Mouse (Mus musculus) midbrain, embryonic 14.5 days (tissue): ENCODE data around the gene Sfxn1. TPM values are rescaled to one million over a fixed set of nuclear protein-coding genes. Genes with fewer than 3 reads are reported as not detected.

Source experiments
- ATAC-seq: fragments of 200-750 bp; cut with Nextera tagmentation; 2 replicates; pipeline ENCODE4 v1.8.0; 2017; ENCODE audit warnings: moderate number of reproducible peaks, moderate library complexity; ENCODE audit not compliant: low FRiP score, low TSS enrichment
- DNase-seq: peaks from one replicate; pipeline ENCODE4 v3.0.0-alpha.2; 2015
- H3K27ac ChIP-seq: fragments of 300-500 bp; sonication (generic); replicated peaks from 2 replicates; pipeline ENCODE4 v1.5.1; 2014; ENCODE audit warnings: mild to moderate bottlenecking, low read depth, low read length, moderate library complexity
- H3K27me3 ChIP-seq: fragments of 300-500 bp; sonication (generic); 2 replicates; pipeline ENCODE4 v1.6.1; 2014; ENCODE audit warnings: low read length, control low read depth, mixed read lengths; ENCODE audit not compliant: control insufficient read depth, insufficient read depth
- H3K36me3 ChIP-seq: fragments of 300-500 bp; sonication (generic); 2 replicates; pipeline ENCODE4 v1.6.1; 2014; ENCODE audit warnings: low read length, control low read depth; ENCODE audit not compliant: control insufficient read depth, insufficient read depth
- H3K4me1 ChIP-seq: fragments of 300-500 bp; sonication (generic); 2 replicates; pipeline ENCODE4 v1.6.1; 2014; ENCODE audit warnings: mild to moderate bottlenecking, antibody characterized with exemption, low read length, control low read depth; ENCODE audit not compliant: control insufficient read depth, insufficient read depth
- H3K4me2 ChIP-seq: fragments of 300-500 bp; sonication (generic); 2 replicates; pipeline ENCODE4 v1.6.1; 2014; ENCODE audit warnings: mild to moderate bottlenecking, low read length, moderate library complexity
- H3K4me3 ChIP-seq: fragments of 300-500 bp; sonication (generic); replicated peaks from 2 replicates; pipeline ENCODE4 v1.5.1; 2014; ENCODE audit warnings: low read depth, low read length
- H3K9ac ChIP-seq: fragments of 300-500 bp; sonication (generic); replicated peaks from 2 replicates; pipeline ENCODE4 v1.6.1; 2014; ENCODE audit warnings: mild to moderate bottlenecking, low read length, moderate library complexity
- H3K9me3 ChIP-seq: fragments of 300-500 bp; sonication (generic); 2 replicates; pipeline ENCODE4 v1.6.1; 2016; ENCODE audit warnings: low read length, control low read depth, mixed read lengths; ENCODE audit not compliant: control insufficient read depth
- WGBS: fragments of 180-500 bp; shearing (Covaris S2); extraction: QIAGEN DNeasy Blood & Tissue Kit; methylation state at CpG from one replicate; pipeline ENCODE4 v1.1.7; 2014; 5-methylcytosine and 5-hydroxymethylcytosine counted together
- polyA plus RNA-seq: library from polyadenylated mRNA; unstranded; fragments of >200 nt; fragmentation: Nextera tagmentation; extraction: Ambion mirVana; gene quantifications from 2 replicates; pipeline ENCODE4 v1.2.1, GENCODE M21; 2014

Gene Sfxn1
- polyA plus RNA-seq, 1 experiment from 2014 or later: 107 TPM

DNA sequence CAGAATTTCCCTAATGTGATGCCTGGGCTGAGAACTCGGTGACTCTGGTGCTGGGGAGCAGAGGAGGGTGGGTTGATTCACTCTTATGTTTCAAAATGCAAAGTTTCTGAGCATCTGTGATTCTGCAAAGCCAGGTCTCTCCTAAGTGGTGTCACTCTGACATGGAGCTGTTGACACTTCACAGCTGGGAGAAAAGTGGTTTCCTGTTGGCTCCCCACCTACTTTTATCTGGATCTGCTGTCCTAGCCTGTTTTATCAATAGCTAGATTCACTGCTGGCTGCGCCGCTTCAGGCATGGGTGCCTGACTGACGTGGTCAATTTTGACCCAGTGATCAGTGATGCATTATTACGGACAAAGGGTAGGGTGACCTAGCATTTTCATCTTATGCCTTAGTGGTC, 11.3 kb downstream of the Sfxn1 start:
- no peaks in the 10 kb centered on the region for H3K27me3 ChIP-seq
- no peak overlapping the region for H3K9ac ChIP-seq
- H3K4me1 ChIP-seq: no peaks in the 10 kb centered on the region
- no peak overlapping the region for H3K4me3 ChIP-seq
- DNase-seq (no peak), ATAC-seq (no peak)
- no peaks in the 10 kb centered on the region for H3K9me3 ChIP-seq
- H3K36me3 ChIP-seq: peaks cover 24% of the 10 kb centered on the region
- 71% methylated on average over 5 of the region's 5 CpGs for WGBS
- no peak overlapping the region for H3K27ac ChIP-seq
- H3K4me2 ChIP-seq: no peak overlapping the region

DNA sequence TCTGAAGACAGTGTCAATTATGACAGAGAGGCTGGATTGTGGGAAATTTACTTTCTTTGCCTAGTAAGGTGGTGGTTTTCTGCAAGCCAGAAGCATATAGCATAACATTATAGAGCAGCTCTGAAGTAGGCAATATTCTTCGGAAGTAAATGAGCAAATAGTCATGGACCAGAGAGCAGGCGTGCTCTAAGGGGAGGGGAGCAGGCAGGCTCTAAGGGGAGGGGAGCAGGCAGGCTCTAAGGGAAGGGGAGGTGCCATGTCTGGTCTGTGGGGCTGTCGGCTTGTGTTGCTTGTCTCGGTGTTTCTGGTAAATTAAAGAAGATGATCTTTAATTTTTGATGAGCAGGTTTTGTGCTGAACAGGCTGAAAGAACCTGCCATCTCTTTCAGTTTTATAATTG, 12.5 kb downstream of the Sfxn1 start:
- DNase-seq (no peak), ATAC-seq (no peak)
- 32% methylated on average over 4 of the region's 4 CpGs for WGBS
- Histone ChIP-seq H3K27ac (no peak overlapping the region), H3K4me3 (no peak overlapping the region), H3K27me3 (no peaks in the 10 kb centered on the region), H3K9me3 (no peaks in the 10 kb centered on the region), H3K36me3 (peaks cover 36% of the 10 kb centered on the region), H3K9ac (no peak overlapping the region), H3K4me2 (no peak overlapping the region), H3K4me1 (no peaks in the 10 kb centered on the region)

DNA sequence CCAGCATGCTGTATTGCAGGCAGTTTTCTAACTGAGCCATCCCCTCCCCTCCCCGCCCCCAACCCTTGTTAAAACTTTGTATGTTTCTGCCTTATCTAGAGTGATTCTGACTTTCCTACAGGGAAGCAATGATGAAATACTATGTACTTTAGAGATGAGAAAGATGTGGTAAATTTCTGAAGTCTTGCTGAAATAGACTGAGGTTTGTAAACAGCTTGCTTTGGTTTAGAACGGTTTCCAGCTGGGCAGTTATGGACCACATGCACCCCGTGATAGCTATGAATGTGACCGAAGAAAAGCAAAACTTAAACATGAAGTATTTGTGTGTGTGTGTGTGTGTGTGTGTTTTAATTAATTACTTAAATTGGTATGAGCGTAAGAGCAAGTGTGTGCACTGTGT, 13.2 kb downstream of the Sfxn1 start:
- H3K4me1 ChIP-seq: no peaks in the 10 kb centered on the region
- no peak overlapping the region for H3K27ac ChIP-seq
- H3K4me2 ChIP-seq: no peak overlapping the region
- H3K9me3 ChIP-seq: no peaks in the 10 kb centered on the region
- H3K9ac ChIP-seq: no peak overlapping the region
- 95% methylated on average over 5 of the region's 5 CpGs for WGBS
- H3K27me3 ChIP-seq: no peaks in the 10 kb centered on the region
- no peak for DNase-seq
- peaks cover 43% of the 10 kb centered on the region for H3K36me3 ChIP-seq
- no peak overlapping the region for H3K4me3 ChIP-seq
- ATAC-seq: no peak

DNA sequence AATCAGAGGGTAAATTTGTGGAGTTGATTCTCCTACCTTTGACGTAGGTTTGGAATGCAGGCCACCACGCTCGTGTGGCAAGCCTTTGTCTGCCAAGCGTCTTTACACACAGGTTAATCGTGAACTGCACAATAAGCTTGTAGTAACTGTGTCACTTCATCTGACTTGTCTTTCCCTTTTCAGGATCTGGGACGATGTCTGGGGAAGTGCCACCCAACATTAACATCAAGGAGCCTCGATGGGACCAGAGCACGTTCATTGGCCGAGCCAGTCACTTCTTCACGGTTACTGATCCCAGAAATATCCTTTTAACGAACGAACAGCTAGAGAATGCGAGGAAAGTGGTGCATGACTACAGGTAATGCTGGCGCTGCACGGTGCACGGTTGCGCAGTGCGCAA, 13.6 kb downstream of the Sfxn1 start:
- no peaks in the 10 kb centered on the region for H3K9me3 ChIP-seq
- peaks cover 44% of the 10 kb centered on the region for H3K36me3 ChIP-seq
- H3K9ac ChIP-seq: no peak overlapping the region
- WGBS: 88% methylated on average over 18 of the region's 18 CpGs
- H3K27ac ChIP-seq: no peak overlapping the region
- no peak for ATAC-seq
- H3K4me3 ChIP-seq: no peak overlapping the region
- H3K27me3 ChIP-seq: no peaks in the 10 kb centered on the region
- no peak for DNase-seq
- H3K4me2 ChIP-seq: no peak overlapping the region
- no peaks in the 10 kb centered on the region for H3K4me1 ChIP-seq

DNA sequence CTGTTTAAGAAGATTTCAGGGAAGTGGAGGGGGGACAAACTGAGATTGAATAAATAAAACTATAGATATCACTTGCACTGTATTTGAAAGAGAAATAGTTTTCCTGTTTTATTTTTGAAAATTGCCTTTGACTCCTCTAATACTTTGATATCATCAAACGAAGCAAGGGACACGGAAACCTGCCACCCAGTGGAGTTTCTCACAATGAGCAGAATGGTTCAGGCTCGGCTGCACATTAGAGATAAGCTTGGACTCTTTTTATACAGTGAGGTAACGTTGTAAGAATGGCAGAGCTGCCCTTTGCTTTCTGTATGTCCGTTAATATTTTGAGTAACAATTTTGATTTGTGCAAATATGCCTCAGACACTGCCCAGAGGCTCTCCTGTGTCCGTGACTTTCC, 20.1 kb downstream of the Sfxn1 start:
- WGBS: 79% methylated on average over 6 of the region's 6 CpGs
- Histone ChIP-seq H3K9ac (no peak overlapping the region), H3K27ac (no peak overlapping the region), H3K4me1 (no peaks in the 10 kb centered on the region), H3K4me3 (no peak overlapping the region), H3K27me3 (no peaks in the 10 kb centered on the region), H3K36me3 (peaks cover 86% of the 10 kb centered on the region), H3K9me3 (no peaks in the 10 kb centered on the region), H3K4me2 (no peak overlapping the region)
- ATAC-seq (no peak), DNase-seq (no peak)

DNA sequence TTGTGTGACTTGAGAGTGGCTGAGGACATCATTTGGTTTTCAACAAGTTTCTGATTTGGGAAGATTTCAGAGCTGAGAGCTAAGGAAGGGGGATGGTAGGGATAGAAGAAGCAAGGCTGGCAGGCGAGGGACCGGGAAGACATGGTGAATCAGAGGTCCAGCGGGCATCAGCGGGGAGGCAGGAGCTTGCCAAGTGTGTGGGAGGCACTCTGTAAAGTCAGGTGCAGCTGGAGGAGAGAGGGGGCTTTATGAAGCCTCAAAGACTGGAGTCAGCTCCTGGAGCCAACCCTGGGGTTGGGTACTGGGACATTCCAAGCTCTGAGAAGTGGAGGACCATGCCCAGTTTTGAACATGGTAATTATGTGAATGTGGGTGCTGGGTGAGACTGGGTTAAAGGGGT, 22.7 kb downstream of the Sfxn1 start:
- no peak overlapping the region for H3K27ac ChIP-seq
- no peak for ATAC-seq
- H3K36me3 ChIP-seq: peaks cover 79% of the 10 kb centered on the region

DNA sequence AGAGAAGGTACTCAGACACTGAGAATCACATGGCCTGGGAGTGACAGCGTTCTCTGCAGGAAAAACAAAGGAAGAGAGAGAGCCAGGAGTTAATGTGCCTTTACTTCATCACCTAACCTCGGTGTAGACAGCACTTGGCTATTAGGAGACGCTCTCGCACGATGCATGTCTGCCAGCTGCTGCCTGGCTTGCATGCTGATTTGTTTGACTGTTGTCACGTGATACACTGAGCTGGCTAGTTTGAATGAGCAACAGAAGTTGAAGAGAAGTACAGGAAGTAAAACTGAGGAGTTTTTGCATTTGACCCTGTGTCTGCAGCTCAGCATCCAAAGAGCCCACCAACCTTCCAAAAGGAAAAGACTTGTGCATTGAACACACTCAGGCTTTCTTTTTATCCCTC, 23.3 kb downstream of the Sfxn1 start:
- Histone ChIP-seq H3K4me3 (no peak overlapping the region), H3K9ac (no peak overlapping the region), H3K9me3 (no peaks in the 10 kb centered on the region), H3K4me1 (no peaks in the 10 kb centered on the region), H3K27ac (no peak overlapping the region), H3K4me2 (no peak overlapping the region), H3K27me3 (no peaks in the 10 kb centered on the region), H3K36me3 (peaks cover 73% of the 10 kb centered on the region)
- ATAC-seq (no peak), DNase-seq (no peak)
- 83% methylated on average over 6 of the region's 6 CpGs for WGBS

More for the DNA sequence above, 22.7 kb downstream of the Sfxn1 start:
- Histone ChIP-seq H3K27me3 (no peaks in the 10 kb centered on the region), H3K9me3 (no peaks in the 10 kb centered on the region), H3K4me2 (no peak overlapping the region), H3K4me1 (no peaks in the 10 kb centered on the region), H3K4me3 (no peak overlapping the region), H3K9ac (no peak overlapping the region)
- 96% methylated on average over 4 of the region's 4 CpGs for WGBS
- no peak for DNase-seq

DNA sequence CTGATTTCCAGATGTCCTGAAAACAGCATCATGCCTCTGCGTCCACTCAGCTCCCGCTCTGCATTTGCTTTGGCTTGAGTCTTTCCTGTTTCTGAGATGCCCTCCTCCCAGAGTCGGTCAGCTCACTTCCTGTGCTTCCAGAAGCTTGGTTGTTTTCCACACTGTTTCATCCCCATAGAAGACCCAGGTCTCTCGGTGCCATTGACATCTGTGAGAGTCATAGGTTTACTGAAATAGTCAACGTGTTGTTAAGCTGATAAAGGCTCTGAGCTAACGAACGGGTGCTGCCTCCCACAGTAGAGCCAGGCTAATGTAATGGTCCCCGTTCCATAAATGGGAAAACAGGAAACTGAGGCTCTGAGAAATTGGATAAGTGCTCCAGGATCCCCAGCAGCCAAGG, 24.1 kb downstream of the Sfxn1 start:
- Histone ChIP-seq H3K4me3 (no peak overlapping the region), H3K4me1 (no peaks in the 10 kb centered on the region), H3K27ac (no peak overlapping the region), H3K9ac (no peak overlapping the region), H3K4me2 (no peak overlapping the region), H3K36me3 (peaks cover 71% of the 10 kb centered on the region), H3K27me3 (no peaks in the 10 kb centered on the region), H3K9me3 (no peaks in the 10 kb centered on the region)
- ATAC-seq (no peak), DNase-seq (no peak)
- 94% methylated on average over 8 of the region's 8 CpGs for WGBS

DNA sequence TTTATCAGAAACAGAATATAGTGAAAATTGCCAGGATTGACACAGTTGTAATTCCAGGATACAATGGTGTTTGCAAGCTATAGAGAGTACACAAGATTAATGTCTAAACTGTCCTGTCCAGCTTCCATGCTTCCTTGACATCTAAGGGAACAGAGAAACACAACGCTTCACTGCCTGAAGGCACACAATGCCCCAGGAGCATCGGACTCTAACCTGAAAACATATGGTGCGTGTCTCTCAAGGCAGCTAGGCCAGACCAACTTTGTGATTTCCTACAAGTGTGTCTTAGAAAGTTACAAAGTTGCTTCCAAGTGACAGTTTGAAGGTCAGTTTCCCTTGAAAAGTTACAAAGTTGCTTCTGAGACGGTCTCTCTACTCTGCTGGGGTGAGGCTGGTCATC, 25.6 kb downstream of the Sfxn1 start:
- WGBS: 92% methylated on average over 4 of the region's 4 CpGs
- Histone ChIP-seq H3K9me3 (no peaks in the 10 kb centered on the region), H3K36me3 (peaks cover 57% of the 10 kb centered on the region), H3K27me3 (no peaks in the 10 kb centered on the region), H3K27ac (no peak overlapping the region), H3K9ac (no peak overlapping the region), H3K4me1 (no peaks in the 10 kb centered on the region), H3K4me3 (no peak overlapping the region), H3K4me2 (no peak overlapping the region)
- DNase-seq (no peak), ATAC-seq (no peak)
